Comparison of ENCODE assay signal across 8 mouse cellular contexts in the genomic region with DNA sequence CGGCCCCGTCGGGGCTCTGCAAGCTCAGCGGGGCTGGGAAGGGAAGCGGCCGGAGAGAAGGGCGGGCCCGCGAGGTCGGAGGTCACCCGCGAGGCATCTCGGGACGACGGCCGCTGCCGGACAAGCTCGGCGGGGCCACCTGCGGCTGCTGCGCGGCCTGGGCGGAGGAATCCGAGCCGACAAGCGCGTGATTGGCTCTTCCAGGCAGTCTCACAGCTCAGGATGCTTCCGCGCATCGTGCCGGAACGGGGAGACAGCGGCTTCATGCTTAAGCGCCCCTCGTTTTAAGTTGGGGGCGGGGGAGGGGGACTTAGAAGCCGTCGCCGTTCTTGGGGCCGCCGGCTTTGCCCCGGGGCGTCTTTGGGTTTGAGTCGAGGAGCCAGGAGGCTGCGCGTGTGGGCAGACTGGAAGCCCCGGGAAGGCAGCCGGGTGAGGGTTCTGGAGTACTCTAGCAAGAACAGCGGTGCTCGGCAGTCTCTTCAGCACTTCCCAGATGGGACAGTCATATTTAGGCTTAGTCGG. TPM values are rescaled to one million over a fixed set of nuclear protein-coding genes. Genes with fewer than 3 reads are reported as not detected.
DNase-seq lines count a peak whose midpoint lies in the region; ATAC-seq lines count a peak whose summit lies in the region.

No protein-coding gene starts in this region.

- H3K4me1 ChIP-seq in heart, embryonic 13.5 days = peaks cover 23% of the 10 kb centered on the region
- peaks cover 30% of the 10 kb centered on the region for H3K4me1 ChIP-seq in liver, embryonic 13.5 days (replicated peaks)
- peaks cover 11% of the 10 kb centered on the region for H3K4me1 ChIP-seq in stomach, embryonic 16.5 days (ENCODE audit: control insufficient read depth, insufficient read depth, low read length)

- H3K4me2 ChIP-seq in heart, embryonic 13.5 days = peak overlapping the region; percentile 95
- H3K4me2 ChIP-seq in liver, embryonic 13.5 days = peak overlapping the region; percentile 91
- peak overlapping the region; percentile 76 for H3K4me2 ChIP-seq in stomach, embryonic 16.5 days (ENCODE audit: low read depth, low read length)

- H3K9ac ChIP-seq in heart, embryonic 13.5 days = peak overlapping the region; percentile 100
- peak overlapping the region; percentile 100 for H3K9ac ChIP-seq in liver, embryonic 13.5 days
- H3K9ac ChIP-seq in stomach, embryonic 16.5 days (ENCODE audit: low read length) = peak overlapping the region; percentile 100

- H3K27ac ChIP-seq in heart, embryonic 13.5 days (replicated peaks) = peak overlapping the region; percentile 100
- peak overlapping the region; percentile 99 for H3K27ac ChIP-seq in liver, embryonic 13.5 days
- peak overlapping the region; percentile 100 for H3K27ac ChIP-seq in stomach, embryonic 16.5 days (ENCODE audit: low read length)

- peak overlapping the region; percentile 99 for H3K4me3 ChIP-seq in heart, embryonic 13.5 days
- peak overlapping the region; percentile 99 for H3K4me3 ChIP-seq in liver, embryonic 13.5 days (replicated peaks)
- H3K4me3 ChIP-seq in stomach, embryonic 16.5 days (replicated peaks; ENCODE audit: low read length) = peak overlapping the region; percentile 99

- H3K36me3 ChIP-seq in heart, embryonic 13.5 days = peaks cover 8% of the 10 kb centered on the region
- H3K36me3 ChIP-seq in liver, embryonic 13.5 days = peaks cover 12% of the 10 kb centered on the region
- no peaks in the 10 kb centered on the region for H3K36me3 ChIP-seq in stomach, embryonic 16.5 days (ENCODE audit: control insufficient read depth, insufficient read depth, low read length)

- H3K9me3 ChIP-seq in heart, embryonic 13.5 days = no peaks in the 10 kb centered on the region
- no peaks in the 10 kb centered on the region for H3K9me3 ChIP-seq in liver, embryonic 13.5 days (replicated peaks)
- no peaks in the 10 kb centered on the region for H3K9me3 ChIP-seq in stomach, embryonic 16.5 days (replicated peaks; ENCODE audit: control insufficient read depth, low read length)

- no peaks in the 10 kb centered on the region for H3K27me3 ChIP-seq in heart, embryonic 13.5 days (replicated peaks)
- H3K27me3 ChIP-seq in liver, embryonic 13.5 days = no peaks in the 10 kb centered on the region
- H3K27me3 ChIP-seq in stomach, embryonic 16.5 days (ENCODE audit: control insufficient read depth, insufficient read depth, low read length) = no peaks in the 10 kb centered on the region

- DNase-seq in CD4-positive helper T cell, adult 2 months (ENCODE audit: low read depth, low spot score) = peak; percentile 93
- DNase-seq in brain, embryonic 18.5 days (ENCODE audit: low read depth, low spot score) = peak; percentile 90
- peak; percentile 98 for DNase-seq in kidney, postnatal 10 days
- peak; percentile 90 for DNase-seq in liver, embryonic 13.5 days
- peak; percentile 94 for DNase-seq in neural tube, embryonic 10.5 days (ENCODE audit: extremely low spot score, low spot score)

- peak; percentile 92 for ATAC-seq in erythroid progenitor cell, adult 5-6 weeks (replicated peaks; ENCODE audit: low FRiP score, poor library complexity, severe bottlenecking)
- peak; percentile 83 for ATAC-seq in heart, embryonic 13.5 days (ENCODE audit: extremely low read depth, insufficient number of reproducible peaks, low FRiP score, low TSS enrichment)
- peak; percentile 84 for ATAC-seq in liver, embryonic 13.5 days (ENCODE audit: low read depth)
- ATAC-seq in stomach, embryonic 16.5 days (ENCODE audit: insufficient read depth, low FRiP score) = peak; percentile 92

- WGBS in heart, embryonic 13.5 days = under 1% methylated on average over 51 of the region's 51 CpGs
- under 1% methylated on average over 51 of the region's 51 CpGs for WGBS in liver, embryonic 13.5 days (ENCODE audit: insufficient replicate concordance)
- under 1% methylated on average over 50 of the region's 51 CpGs for WGBS in stomach, embryonic 16.5 days

RNA-seq across cellular contexts. Expression of a gene that starts 1.4 kb away (rescaled TPM):
- 66.0 and 97.3 TPM in 2 replicates for total RNA-seq in erythroid progenitor cell, adult 5-6 weeks (2015; ENCODE audit: low replicate concordance)
- total RNA-seq in erythroid progenitor cell, adult 5-6 weeks (2017; ENCODE audit: low replicate concordance) = 108 and 124 TPM in 2 replicates
- 80.5 and 87.0 TPM in 2 replicates for polyA plus RNA-seq in heart, embryonic 13.5 days (2015; fragmentation: Nextera tagmentation; extraction: Ambion mirVana)
- 63.4 and 69.1 TPM in 2 replicates for polyA plus RNA-seq in liver, embryonic 13.5 days (2015; fragmentation: Nextera tagmentation; extraction: Ambion mirVana)
- polyA plus RNA-seq in stomach, embryonic 16.5 days (2015; fragmentation: Nextera tagmentation; extraction: Ambion mirVana) = 101 and 105 TPM in 2 replicates

RNA-seq across cellular contexts. Expression of a gene that starts 14.1 kb away (rescaled TPM):
- total RNA-seq in erythroid progenitor cell, adult 5-6 weeks (2015; ENCODE audit: low replicate concordance) = 18.4 and 58.3 TPM in 2 replicates
- total RNA-seq in erythroid progenitor cell, adult 5-6 weeks (2017; ENCODE audit: low replicate concordance) = 8.0 and 16.8 TPM in 2 replicates
- 305 and 354 TPM in 2 replicates for polyA plus RNA-seq in heart, embryonic 13.5 days (2015; fragmentation: Nextera tagmentation; extraction: Ambion mirVana)
- polyA plus RNA-seq in liver, embryonic 13.5 days (2015; fragmentation: Nextera tagmentation; extraction: Ambion mirVana) = 146 and 149 TPM in 2 replicates
- 125 and 130 TPM in 2 replicates for polyA plus RNA-seq in stomach, embryonic 16.5 days (2015; fragmentation: Nextera tagmentation; extraction: Ambion mirVana)

RNA-seq across cellular contexts. Expression of a gene that starts 32.0 kb away (rescaled TPM):
- total RNA-seq in erythroid progenitor cell, adult 5-6 weeks (2015; ENCODE audit: low replicate concordance) = 3.2 and 17.2 TPM in 2 replicates
- total RNA-seq in erythroid progenitor cell, adult 5-6 weeks (2017; ENCODE audit: low replicate concordance) = 3.9 and 7.3 TPM in 2 replicates
- polyA plus RNA-seq in heart, embryonic 13.5 days (2015; fragmentation: Nextera tagmentation; extraction: Ambion mirVana) = 48.9 and 50.9 TPM in 2 replicates
- polyA plus RNA-seq in liver, embryonic 13.5 days (2015; fragmentation: Nextera tagmentation; extraction: Ambion mirVana) = 87.7 and 104 TPM in 2 replicates
- polyA plus RNA-seq in stomach, embryonic 16.5 days (2015; fragmentation: Nextera tagmentation; extraction: Ambion mirVana) = 137 TPM in 2 replicates

RNA-seq across cellular contexts. Expression of a gene that starts 52.1 kb away (rescaled TPM):
- total RNA-seq in erythroid progenitor cell, adult 5-6 weeks (2015; ENCODE audit: low replicate concordance) = not detected in 2 replicates
- not detected in 2 replicates for total RNA-seq in erythroid progenitor cell, adult 5-6 weeks (2017; ENCODE audit: low replicate concordance)
- 0.13 and 0.47 TPM in 2 replicates for polyA plus RNA-seq in heart, embryonic 13.5 days (2015; fragmentation: Nextera tagmentation; extraction: Ambion mirVana)
- polyA plus RNA-seq in liver, embryonic 13.5 days (2015; fragmentation: Nextera tagmentation; extraction: Ambion mirVana) = 1.9 and 2.6 TPM in 2 replicates
- 1.2 and 1.5 TPM in 2 replicates for polyA plus RNA-seq in stomach, embryonic 16.5 days (2015; fragmentation: Nextera tagmentation; extraction: Ambion mirVana)

RNA-seq across cellular contexts. Expression of a gene that starts 59.6 kb away (rescaled TPM):
- not detected in 2 replicates for total RNA-seq in erythroid progenitor cell, adult 5-6 weeks (2015; ENCODE audit: low replicate concordance)
- not detected in 2 replicates for total RNA-seq in erythroid progenitor cell, adult 5-6 weeks (2017; ENCODE audit: low replicate concordance)
- polyA plus RNA-seq in heart, embryonic 13.5 days (2015; fragmentation: Nextera tagmentation; extraction: Ambion mirVana) = 0.13 TPM in 1 of 2 replicates, not detected in the other
- not detected in 2 replicates for polyA plus RNA-seq in liver, embryonic 13.5 days (2015; fragmentation: Nextera tagmentation; extraction: Ambion mirVana)
- polyA plus RNA-seq in stomach, embryonic 16.5 days (2015; fragmentation: Nextera tagmentation; extraction: Ambion mirVana) = not detected in 2 replicates

Comparison
In these comparisons a context has a peak if more than half of its experiments do, and no peak if none do; other contexts are left out.
1. Peak in every context shown above with its lines: DNase-seq, ATAC-seq, H3K4me3 ChIP-seq and H3K27ac ChIP-seq.